Comparison of ENCODE assay signal across 17 mouse cellular contexts in the genomic region with DNA sequence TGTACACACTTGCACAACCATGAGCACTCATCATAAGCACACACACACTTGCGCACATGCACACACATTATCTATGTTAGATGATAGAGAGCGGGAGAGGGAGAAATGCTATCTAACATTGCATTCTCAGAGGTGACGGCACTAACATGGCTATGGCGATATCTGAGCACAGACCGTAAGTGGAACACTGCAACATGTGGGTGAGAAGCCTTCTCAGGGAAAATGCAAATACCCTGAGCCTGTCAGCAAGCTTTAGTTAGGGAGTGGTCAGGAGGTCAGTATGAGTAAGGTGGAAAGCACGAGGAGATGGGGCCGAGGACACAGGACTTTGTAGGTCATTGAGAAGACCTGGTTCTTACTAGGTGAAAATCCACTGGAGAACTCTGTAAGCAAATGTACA.
A peak's percentile ranks its signal among the peaks of the same experiment; 100 is the strongest.
DNase-seq lines count a peak whose midpoint lies in the region; ATAC-seq and TF ChIP-seq lines count a peak whose summit lies in the region.
"Had no signal": no experiment of that assay in that cellular context is flagged by ENCODE, and none has a peak within 500 bp of the region (broad histone marks: within the 10 kb centered on the region; RNA-seq: fewer than 3 reads in every experiment).

No protein-coding gene starts in this region.

- no peak for ATAC-seq in heart, embryonic 14.5 days (ENCODE audit: insufficient number of reproducible peaks, insufficient read depth, low FRiP score, low read depth)
- ATAC-seq in lung, embryonic 14.5 days (ENCODE audit: insufficient read depth), result no peak
- 0 out of 2 replicates have a peak, but pooled peaks have one; percentile 1 for ATAC-seq in liver, embryonic 13.5 days (ENCODE audit: low read depth)
- ATAC-seq in stomach, embryonic 16.5 days (ENCODE audit: insufficient read depth, low FRiP score), result no peak
- ATAC-seq in neural tube, embryonic 15.5 days (ENCODE audit: low FRiP score), result no peak
- ATAC-seq: activated CD4-positive, CD25-positive, alpha-beta regulatory T cell, adult 4 months; forebrain, embryonic 16.5 days; hindbrain, embryonic 16.5 days; midbrain, embryonic 15.5 days; Patski had no signal

- H3K27ac ChIP-seq in heart, embryonic 14.5 days (replicated peaks in 1 of 2; ENCODE audit: control insufficient read depth in 1 of 2, insufficient read depth in 1 of 2, low read depth in 2 of 2, low read length in 2 of 2), result peak overlapping the region; percentile 62 to 71
- peak overlapping the region; percentile 69 for H3K27ac ChIP-seq in lung, embryonic 14.5 days (ENCODE audit: low read depth)
- H3K27ac ChIP-seq in liver, embryonic 13.5 days, result peak overlapping the region; percentile 55
- H3K27ac ChIP-seq in stomach, embryonic 16.5 days (ENCODE audit: low read length), result peak overlapping the region; percentile 88
- no peak overlapping the region for H3K27ac ChIP-seq in neural tube, embryonic 15.5 days (replicated peaks)
- H3K27ac ChIP-seq: limb, embryonic 15.5 days; midbrain, embryonic 15.5 days had no signal

- WGBS in heart, embryonic 14.5 days, result 32% methylated on average over 7 of the region's 7 CpGs
- WGBS in lung, embryonic 14.5 days, result 82% methylated on average over 7 of the region's 7 CpGs
- 65% methylated on average over 7 of the region's 7 CpGs for WGBS in liver, embryonic 13.5 days (ENCODE audit: insufficient replicate concordance)
- 69% methylated on average over 7 of the region's 7 CpGs for WGBS in stomach, embryonic 16.5 days
- 95% methylated on average over 7 of the region's 7 CpGs for WGBS in neural tube, embryonic 15.5 days

- no peak overlapping the region for H3K4me3 ChIP-seq in heart, embryonic 14.5 days (ENCODE audit: control insufficient read depth in 1 of 2, insufficient read depth in 1 of 2, low read depth in 1 of 2, low read length in 2 of 2)
- H3K4me3 ChIP-seq in lung, embryonic 14.5 days (ENCODE audit: low read depth, low read length), result no peak overlapping the region
- H3K4me3 ChIP-seq in liver, embryonic 13.5 days (replicated peaks), result no peak overlapping the region
- no peak overlapping the region for H3K4me3 ChIP-seq in stomach, embryonic 16.5 days (replicated peaks; ENCODE audit: low read length)
- no peak overlapping the region for H3K4me3 ChIP-seq in neural tube, embryonic 15.5 days (replicated peaks)
- H3K4me3 ChIP-seq: limb, embryonic 15.5 days; midbrain, embryonic 15.5 days had no signal

- no peak overlapping the region for H3K9ac ChIP-seq in heart, embryonic 14.5 days (ENCODE audit: low read length)
- H3K9ac ChIP-seq in lung, embryonic 14.5 days, result no peak overlapping the region
- H3K9ac ChIP-seq in liver, embryonic 13.5 days, result no peak overlapping the region
- H3K9ac ChIP-seq in stomach, embryonic 16.5 days (ENCODE audit: low read length), result no peak overlapping the region
- H3K9ac ChIP-seq in neural tube, embryonic 15.5 days (replicated peaks), result no peak overlapping the region
- H3K9ac ChIP-seq: limb, embryonic 15.5 days; midbrain, embryonic 15.5 days had no signal

- H3K4me1 ChIP-seq in heart, embryonic 14.5 days (ENCODE audit: control insufficient read depth in 2 of 2, insufficient read depth in 2 of 2, low read length in 2 of 2), result peaks cover 46 to 73% of the 10 kb centered on the region in 2 experiments
- peaks cover 55% of the 10 kb centered on the region for H3K4me1 ChIP-seq in lung, embryonic 14.5 days (ENCODE audit: insufficient read depth)
- H3K4me1 ChIP-seq in liver, embryonic 13.5 days (replicated peaks), result peaks cover 66% of the 10 kb centered on the region
- peaks cover 63% of the 10 kb centered on the region for H3K4me1 ChIP-seq in stomach, embryonic 16.5 days (ENCODE audit: control insufficient read depth, insufficient read depth, low read length)
- H3K4me1 ChIP-seq in neural tube, embryonic 15.5 days, result peaks cover 32% of the 10 kb centered on the region

- no peaks in the 10 kb centered on the region for H3K9me3 ChIP-seq in heart, embryonic 14.5 days (ENCODE audit: control insufficient read depth, low read length)
- H3K9me3 ChIP-seq in lung, embryonic 14.5 days (ENCODE audit: low read depth, low read length), result no peaks in the 10 kb centered on the region
- H3K9me3 ChIP-seq in liver, embryonic 13.5 days (replicated peaks), result no peaks in the 10 kb centered on the region
- H3K9me3 ChIP-seq in stomach, embryonic 16.5 days (replicated peaks; ENCODE audit: control insufficient read depth, low read length), result no peaks in the 10 kb centered on the region
- no peaks in the 10 kb centered on the region for H3K9me3 ChIP-seq in neural tube, embryonic 15.5 days (replicated peaks)
- H3K9me3 ChIP-seq: limb, embryonic 15.5 days; midbrain, embryonic 15.5 days had no signal

- no peak for TF ChIP-seq CTCF in lung, embryonic 14.5 days (IDR thresholded peaks at IDR 0.05; ENCODE audit: low read depth)

- no peak overlapping the region for H3K4me2 ChIP-seq in heart, embryonic 14.5 days (ENCODE audit: low read length)
- no peak overlapping the region for H3K4me2 ChIP-seq in lung, embryonic 14.5 days
- no peak overlapping the region for H3K4me2 ChIP-seq in liver, embryonic 13.5 days
- no peak overlapping the region for H3K4me2 ChIP-seq in stomach, embryonic 16.5 days (ENCODE audit: low read depth, low read length)
- no peak overlapping the region for H3K4me2 ChIP-seq in neural tube, embryonic 15.5 days
- H3K4me2 ChIP-seq: limb, embryonic 15.5 days; midbrain, embryonic 15.5 days had no signal

- H3K36me3 ChIP-seq in heart, embryonic 14.5 days (ENCODE audit: control insufficient read depth, insufficient read depth, low read length), result peaks cover 6% of the 10 kb centered on the region; the same call in 1 of the 2 replicates
- no peaks in the 10 kb centered on the region for H3K36me3 ChIP-seq in lung, embryonic 14.5 days (ENCODE audit: insufficient read depth)
- H3K36me3 ChIP-seq in liver, embryonic 13.5 days, result no peaks in the 10 kb centered on the region
- no peaks in the 10 kb centered on the region for H3K36me3 ChIP-seq in stomach, embryonic 16.5 days (ENCODE audit: control insufficient read depth, insufficient read depth, low read length)
- no peaks in the 10 kb centered on the region for H3K36me3 ChIP-seq in neural tube, embryonic 15.5 days
- H3K36me3 ChIP-seq: limb, embryonic 15.5 days; midbrain, embryonic 15.5 days had no signal

- no peak for DNase-seq in heart, adult 8-10 months (ENCODE audit: low spot score)
- DNase-seq in lung, embryonic 14.5 days, result no peak
- no peak for DNase-seq in lung, postnatal 14 days
- no peak for DNase-seq in liver, embryonic 13.5 days
- no peak for DNase-seq in urinary bladder, postnatal 14 days (ENCODE audit: low spot score)
- DNase-seq: adrenal gland, postnatal 25 days; cerebellum, adult 2 months; heart, postnatal 36 days had no signal

- no peaks in the 10 kb centered on the region for H3K27me3 ChIP-seq in heart, embryonic 14.5 days (ENCODE audit: control insufficient read depth, insufficient read depth, low read length)
- H3K27me3 ChIP-seq in lung, embryonic 14.5 days (ENCODE audit: insufficient read depth, low read length), result no peaks in the 10 kb centered on the region
- H3K27me3 ChIP-seq in liver, embryonic 13.5 days, result no peaks in the 10 kb centered on the region
- H3K27me3 ChIP-seq in stomach, embryonic 16.5 days (ENCODE audit: control insufficient read depth, insufficient read depth, low read length), result no peaks in the 10 kb centered on the region
- H3K27me3 ChIP-seq in neural tube, embryonic 15.5 days (replicated peaks), result no peaks in the 10 kb centered on the region
- H3K27me3 ChIP-seq: limb, embryonic 15.5 days; midbrain, embryonic 15.5 days; Patski had no signal
